Mouse (Mus musculus) G1E-ER4 (cell line): ENCODE results near the gene Cyp2c40. TPM values are rescaled to one million over a fixed set of nuclear protein-coding genes. Genes with fewer than 3 reads are reported as not detected.
"Not testable (repeated sequence)": the region's sequence is repeated elsewhere in the genome, so short reads cannot be mapped to it uniquely, and the experiment has no call there.

Experiments
- GATA1 ChIP-seq: IDR thresholded peaks from one replicate; pipeline ENCODE4 v1.8.0; 2012; ENCODE audit warnings: low read length, inconsistent platforms
- polyA plus RNA-seq: library from polyadenylated mRNA; stranded (reverse); fragments of >175 nt; gene quantifications from 2 replicates; pipeline ENCODE4 v1.2.3, GENCODE M21; 2012

Gene Cyp2c40
- not detected in 2 replicates for polyA plus RNA-seq

DNA sequence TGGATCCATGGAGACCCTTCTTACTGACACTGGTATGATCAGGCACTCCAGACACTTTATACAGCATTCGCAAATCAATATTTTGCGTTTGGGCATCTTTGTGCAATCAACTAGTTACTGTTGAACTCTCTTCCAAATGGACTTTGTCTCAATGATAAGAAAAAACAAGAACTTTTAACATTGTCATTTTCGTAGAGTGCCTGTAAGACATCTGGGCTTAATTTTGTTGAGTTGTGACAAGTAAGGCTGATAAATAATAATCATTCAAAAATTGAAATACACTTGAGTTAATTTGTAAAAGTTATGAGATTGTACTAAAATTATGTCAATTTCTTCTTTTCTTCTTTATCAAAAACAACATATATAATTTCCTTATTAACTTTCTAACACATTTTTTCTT is at the start of gene Cyp2c40:
Cyp2c40 (minus strand) TSS at position 101 of the 400 bp plus-strand sequence.
- not testable (repeated sequence) for TF ChIP-seq GATA1

DNA sequence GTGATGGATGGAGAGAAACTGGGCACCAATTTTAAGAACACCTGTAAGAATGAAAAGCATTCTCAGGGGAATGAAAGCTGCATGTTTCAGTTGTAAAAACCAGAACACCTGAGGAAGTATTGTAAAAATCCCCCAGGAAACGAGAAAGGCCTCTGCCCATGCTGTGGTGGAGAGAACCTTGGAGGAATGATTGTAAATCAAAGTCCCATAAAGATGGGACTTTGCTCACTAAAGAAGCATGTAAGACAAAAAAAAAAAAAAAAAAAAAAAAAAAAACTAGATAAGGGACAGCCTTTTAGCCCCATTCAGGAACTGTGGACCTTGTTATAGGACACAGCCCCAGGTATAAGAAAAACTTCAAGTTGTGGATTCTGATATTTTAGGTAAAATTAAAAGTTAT is 67.3 kb downstream of the Cyp2c40 start:
- TF ChIP-seq GATA1: no peak

DNA sequence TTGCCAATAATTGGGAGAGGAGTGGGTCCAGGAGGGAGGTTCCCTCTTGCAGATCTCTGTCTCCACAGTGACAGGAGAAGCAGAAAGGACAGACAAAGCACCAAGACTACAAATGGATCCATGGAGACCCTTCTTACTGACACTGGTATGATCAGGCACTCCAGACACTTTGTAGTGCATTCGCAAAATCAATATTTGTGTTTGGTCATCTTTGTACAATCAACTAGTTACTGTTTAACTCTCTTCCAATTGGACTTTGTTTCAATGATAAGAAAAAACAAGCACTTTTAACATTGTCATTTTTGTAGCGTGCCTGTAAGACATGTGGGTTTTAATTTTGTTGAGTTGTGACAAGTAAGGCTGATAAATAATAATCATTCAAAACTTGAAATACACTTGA is 71.7 kb downstream of the Cyp2c40 start, which contains the start of gene Cyp2c68:
Cyp2c68 (minus strand) TSS at position 135 of the 400 bp plus-strand sequence.
- no peak for TF ChIP-seq GATA1

Other genes with a start within 250 kb of the Cyp2c40 start
- not detected in 2 replicates for gene Cyp2c67, start 163.8 kb downstream of the Cyp2c40 start, polyA plus RNA-seq
- gene Cyp2c68, start 71.8 kb downstream of the Cyp2c40 start, polyA plus RNA-seq: not detected in 2 replicates
- not detected in 2 replicates for gene Cyp2c69, start 74.0 kb upstream of the Cyp2c40 start, polyA plus RNA-seq
- not detected in 2 replicates for gene Cyp2c37, start 179.6 kb upstream of the Cyp2c40 start, polyA plus RNA-seq